Mouse (Mus musculus): Measurements from ENCODE around the gene Abca4.
A peak's percentile ranks its signal among the peaks of the same experiment; 100 is the strongest.
"Not testable (repeated sequence)": the region's sequence is repeated elsewhere in the genome, so short reads cannot be mapped to it uniquely, and the experiment has no call there.

Gene Abca4

DNA sequence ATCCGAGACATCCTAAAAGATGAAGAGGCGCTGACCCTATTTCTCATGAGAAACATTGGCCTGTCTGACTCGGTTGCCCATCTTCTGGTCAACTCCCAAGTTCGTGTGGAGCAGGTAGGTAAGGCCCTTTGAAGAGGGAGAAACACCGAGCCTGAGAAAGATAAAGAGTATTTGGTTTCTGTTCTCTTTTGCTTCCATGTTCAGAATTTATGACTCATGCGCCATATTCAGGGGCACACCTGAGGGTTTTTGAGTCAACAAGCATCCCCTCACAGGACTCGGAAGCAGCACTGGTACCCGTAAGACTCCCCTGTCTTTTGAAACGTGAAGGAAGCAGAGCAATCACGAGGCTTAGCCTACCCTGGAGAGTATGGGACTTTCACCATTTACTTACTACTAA is 18.3 kb downstream of the Abca4 start:
- DNase-seq, result no peak

DNA sequence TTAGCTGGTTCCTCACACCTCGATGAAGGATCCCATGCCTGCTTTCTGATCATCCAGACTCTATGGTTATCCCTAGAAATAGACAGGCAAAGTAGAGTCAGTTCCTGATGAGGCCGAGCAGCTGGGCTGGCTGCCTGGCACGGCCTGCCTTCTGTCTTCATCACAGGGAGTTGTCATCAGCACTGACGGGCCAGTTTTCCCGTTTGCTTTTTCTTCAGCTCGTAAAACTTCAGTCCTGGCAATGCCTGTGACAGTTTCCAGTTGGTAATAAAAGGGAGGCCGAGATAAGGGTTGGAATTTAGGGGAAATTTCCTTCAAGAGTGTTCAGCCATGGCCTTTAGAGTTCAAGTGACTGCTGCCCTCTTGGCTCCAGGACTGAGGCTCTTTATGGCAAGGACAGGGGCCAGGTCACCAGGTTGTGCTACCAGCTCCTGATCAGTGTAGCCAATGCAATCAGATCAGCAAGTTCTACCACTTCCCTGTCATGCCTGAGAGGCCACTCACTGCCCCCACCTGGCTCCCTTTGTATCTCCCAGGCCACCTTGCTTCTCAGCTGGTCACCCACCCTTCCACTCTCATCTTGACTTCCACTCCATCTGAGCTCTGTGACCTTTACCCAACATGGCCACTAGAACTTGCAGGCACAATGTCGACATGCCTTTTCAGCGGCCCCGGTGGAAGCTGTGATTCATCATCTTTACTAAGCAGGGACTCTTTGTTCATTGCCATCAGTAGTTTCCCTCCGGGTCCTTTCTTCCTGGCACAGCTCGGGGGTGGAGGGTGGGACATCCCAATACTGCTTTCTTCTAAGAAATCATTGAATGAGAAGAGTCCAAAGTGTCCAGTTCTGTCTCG is 20.5 kb downstream of the Abca4 start:
- peak; percentile 69 for DNase-seq

DNA sequence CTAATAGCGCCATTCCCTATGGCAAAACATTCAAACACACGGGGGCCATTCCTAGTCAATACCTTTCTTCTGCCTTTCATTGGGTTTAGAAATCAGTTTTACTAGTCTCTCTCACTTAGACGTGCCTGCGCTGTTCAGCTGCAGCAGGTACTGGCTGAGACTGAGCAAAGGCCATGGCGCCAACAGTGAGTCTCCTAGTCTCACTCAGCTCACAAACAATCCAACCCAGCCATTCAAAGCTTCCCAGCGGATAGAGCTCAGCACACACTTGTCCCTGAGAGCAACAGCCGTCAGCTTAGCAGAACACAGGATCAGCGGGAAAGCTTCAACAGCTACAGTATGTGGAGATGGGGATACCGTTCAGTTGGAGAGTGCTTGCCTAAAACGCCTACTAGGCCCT is 27.5 kb downstream of the Abca4 start:
- DNase-seq, result no peak

DNA sequence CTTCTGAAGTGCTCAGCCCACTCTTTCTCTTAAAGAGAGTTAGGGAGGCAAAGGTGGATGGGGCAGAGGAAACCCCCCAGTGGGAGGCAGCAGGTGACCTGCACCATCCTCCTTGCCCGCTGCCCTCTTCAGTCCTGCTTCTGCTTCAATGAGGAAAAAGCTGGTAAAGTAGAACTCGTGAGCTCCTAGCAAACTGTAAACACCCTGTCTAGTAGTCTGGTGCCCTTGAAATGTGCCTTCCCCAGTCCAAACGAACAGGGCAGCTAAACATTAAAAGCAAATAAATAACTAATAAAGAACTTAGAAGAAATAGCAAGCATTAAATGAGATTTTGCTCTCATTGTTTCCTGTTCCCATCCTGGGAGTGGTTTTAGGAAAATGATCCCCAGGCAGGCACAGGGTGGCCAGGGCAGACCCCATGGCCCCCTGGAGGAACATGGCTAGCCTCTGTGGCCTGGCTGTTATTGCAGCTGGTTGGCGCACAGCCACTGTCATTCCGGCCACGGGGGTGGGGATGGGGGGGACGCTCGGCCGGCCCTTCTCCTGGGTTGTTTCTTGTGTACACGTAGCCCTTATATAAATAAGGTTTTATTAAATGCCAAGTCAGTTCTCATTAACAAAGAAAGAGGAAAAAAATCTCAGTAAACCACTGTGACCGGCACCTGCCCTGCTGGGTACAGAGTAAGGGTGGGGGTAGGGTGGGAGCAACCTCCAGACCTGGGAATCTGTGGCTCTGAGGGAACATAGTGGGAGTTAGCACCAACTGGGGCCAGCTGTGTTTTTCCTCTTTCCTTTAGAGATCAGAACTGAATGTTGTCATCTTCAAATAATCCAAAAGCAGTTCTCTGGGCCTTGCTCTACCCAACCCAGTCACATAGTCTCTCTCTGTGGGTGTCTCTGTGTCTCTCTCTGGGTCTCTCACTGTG is 28.7 kb downstream of the Abca4 start:
- DNase-seq, result no peak

DNA sequence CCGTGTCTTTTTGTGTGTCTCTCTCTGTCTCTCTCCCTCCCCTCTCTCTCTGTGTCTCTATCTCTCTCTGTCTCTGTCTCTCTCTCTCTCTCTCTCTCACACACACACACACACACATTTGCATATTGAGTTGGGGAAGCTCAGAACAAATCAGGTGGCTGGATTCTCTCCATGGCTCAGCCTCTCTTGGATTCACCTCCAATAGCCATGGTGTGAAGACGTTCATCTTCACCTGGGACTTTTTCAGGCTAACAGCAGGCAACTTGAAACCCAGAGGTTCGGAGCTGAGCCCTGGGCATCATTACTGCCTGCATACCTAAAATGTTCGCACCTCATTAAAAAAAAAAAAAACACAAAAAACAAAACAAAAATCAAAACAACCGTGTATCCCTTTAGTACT is 29.4 kb downstream of the Abca4 start:
- DNase-seq, result no peak

DNA sequence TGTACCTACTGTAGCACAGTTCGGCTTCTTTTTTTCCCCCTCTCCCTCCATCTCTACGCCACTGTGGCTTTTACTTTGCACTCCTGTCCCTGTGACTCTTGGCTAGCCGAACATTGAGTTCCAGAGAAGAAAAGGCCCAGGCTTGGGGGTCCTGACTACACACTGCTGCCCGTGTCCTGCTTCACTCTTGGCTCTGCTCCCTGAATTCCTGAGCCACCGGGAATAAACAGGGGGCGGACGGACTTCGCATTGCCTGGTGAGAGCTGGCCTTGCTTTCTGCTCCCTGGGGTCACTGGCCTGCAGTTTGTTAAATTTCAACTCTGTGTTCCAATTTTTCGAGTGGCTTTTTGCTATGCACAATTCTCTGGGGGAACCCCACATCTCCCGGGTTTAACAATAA is 30.1 kb downstream of the Abca4 start:
- DNase-seq, result no peak

DNA sequence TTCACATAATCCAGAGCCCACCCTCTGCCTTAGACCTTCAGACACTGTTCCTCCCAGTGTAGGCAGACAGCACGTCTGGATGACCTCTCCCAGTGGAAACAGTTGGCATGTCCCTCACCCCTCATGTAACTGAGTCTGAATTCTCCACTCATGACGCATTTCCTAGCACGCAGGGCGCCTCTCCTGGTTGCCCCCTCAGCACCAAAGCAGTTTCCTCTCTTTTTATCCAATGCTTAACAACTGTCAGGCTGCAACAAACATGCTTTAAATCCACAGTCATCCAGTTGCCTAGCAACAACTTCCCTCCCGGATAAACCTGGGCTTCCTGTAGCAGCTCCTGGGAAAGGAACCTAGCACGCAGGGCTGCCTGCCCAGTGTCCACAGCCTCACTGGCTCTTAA is 33.9 kb downstream of the Abca4 start:
- DNase-seq, result peak; percentile 89

DNA sequence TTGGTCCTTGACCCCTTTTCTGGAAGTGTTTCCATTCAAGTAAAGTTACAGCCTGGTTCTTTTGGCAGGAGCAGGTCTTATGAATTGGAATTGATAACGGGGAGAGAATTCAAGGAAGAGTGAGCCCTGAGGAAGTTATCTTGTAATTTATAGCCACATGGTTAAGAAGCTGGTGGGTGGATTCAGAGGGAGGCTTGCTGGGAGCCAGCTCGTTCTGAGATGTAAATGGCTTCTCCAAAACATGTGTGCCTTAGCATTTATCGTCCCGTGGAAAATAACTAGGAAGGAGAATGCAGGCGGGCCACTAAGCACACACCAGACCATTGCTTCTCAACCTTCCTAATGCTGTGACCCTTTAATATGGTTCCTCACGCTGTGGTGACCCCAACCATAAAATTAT is 34.9 kb downstream of the Abca4 start:
- no peak for DNase-seq

DNA sequence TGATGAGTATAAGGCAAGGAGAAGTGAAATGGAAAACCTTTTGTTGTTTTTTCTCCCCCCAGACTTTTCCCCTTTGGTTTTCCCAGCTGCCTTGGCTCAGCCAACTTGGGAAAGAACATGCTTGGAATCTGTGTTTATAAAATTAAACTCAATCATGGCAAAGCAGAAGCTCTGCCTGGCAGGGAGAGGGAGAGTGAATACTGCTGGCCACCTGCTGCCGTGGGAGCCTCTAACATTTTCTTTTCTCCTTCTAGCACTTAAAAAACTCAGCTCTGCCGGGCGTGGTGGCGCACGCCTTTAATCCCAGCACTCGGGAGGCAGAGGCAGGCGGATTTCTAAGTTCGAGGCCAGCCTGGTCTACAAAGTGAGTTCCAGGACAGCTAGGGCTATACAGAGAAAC is 37.4 kb downstream of the Abca4 start:
- DNase-seq, result not testable (repeated sequence)

DNA sequence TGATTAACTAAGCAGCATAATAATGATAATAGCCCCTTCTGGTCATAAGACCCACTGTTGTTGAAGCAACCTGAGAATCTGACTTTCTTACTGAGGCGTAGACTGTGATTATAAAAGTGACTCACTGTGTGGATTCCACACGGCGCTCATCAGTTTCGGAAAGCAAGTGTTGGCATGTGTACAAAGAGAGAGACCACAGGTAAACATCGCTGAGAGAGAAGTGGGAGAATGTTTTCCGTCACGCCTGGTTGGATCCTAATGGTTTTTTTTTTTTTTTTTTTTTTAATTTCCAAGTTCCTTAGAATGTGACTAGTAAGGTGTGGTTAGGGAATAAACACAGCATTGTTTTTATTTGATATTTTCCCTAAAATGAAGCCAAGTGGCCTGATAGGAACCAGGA is 38.1 kb downstream of the Abca4 start:
- no peak for DNase-seq

DNA sequence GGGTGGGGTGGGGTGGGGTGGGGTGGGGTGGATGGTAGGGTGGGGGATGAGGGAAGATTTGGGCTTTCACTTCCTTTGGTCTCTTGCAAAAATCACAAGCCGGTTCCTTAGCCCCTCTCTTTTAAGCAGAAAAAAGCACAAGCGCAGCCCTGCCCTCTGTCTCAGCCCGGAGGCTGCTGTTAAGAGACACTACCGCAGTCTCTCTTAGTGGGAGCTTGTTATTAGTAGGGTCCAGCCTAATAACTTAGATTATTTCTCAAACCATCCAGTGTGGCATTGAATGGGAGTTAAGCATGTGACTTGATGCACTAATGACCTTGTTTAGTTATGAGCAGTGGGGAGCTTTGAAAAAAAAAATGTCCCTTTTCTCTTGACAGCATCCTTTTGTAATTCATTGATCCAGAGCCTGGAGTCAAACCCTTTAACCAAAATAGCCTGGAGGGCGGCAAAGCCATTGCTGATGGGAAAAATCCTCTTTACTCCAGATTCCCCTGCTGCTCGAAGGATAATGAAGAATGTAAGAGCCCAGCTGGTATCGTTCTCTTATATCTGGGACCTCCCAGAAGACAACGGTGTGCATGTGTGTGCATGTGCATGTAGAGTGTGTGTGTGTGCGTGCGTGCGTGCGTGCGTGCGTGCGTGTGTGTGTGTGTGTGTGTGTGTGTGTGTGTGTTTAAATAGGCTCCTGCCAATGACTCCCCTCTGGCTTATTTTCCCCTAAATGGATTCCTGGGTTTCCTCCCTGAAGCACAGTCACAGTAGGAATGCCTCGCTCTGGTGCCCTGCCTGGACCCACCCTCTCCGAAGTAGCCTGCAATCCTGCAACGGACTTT is 41.1 kb downstream of the Abca4 start:
- no peak for DNase-seq

DNA sequence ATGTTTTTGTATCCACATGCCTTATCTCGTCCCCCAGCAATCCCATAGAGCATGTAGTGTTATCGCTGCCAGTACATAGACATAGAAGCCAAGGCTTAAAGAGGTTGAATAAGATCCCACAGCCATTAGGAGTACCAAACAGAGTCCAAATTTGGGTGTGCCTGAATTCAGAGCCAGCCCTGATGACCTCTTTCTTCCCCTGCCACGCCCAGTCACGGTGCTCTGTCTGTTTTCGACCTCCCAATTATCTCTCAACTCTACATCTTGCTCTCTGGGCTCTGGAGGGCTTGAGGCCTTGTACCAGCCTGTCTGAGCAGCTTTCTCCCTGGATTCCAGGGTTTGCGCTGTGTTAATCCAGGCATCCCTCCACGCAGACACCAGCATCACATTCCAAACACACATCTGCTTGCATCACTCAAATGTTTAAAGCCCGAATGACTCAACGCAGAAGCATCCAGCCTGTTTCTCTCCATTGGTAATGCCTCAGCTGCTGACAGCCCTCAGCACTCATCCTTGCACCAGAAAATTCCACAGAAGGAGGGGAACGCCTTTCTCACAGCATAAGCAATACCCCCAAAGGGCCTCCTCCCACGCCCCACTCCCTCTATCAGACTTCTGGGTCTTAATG is 43.9 kb downstream of the Abca4 start:
- DNase-seq, result peak; percentile 60

DNA sequence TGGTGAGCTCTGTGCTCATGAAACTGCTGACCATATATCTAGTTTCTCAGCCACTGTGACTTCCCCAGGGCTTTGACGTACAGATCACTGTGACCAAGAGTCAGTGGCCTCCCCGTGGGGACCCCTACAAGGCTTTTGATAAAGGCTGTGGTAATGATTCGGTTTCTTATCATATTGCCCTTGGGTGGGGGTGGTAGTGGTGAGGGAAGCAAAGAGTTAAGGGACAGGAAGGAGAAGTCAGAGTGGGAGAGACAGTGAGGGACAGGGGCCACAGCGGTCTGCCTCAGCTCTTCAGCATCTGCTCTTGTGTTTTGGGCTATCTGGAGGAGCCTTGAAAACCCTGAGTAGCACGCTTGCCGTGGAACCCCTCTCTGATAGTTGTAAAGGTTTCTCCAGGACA is 46.1 kb downstream of the Abca4 start:
- DNase-seq, result no peak

DNA sequence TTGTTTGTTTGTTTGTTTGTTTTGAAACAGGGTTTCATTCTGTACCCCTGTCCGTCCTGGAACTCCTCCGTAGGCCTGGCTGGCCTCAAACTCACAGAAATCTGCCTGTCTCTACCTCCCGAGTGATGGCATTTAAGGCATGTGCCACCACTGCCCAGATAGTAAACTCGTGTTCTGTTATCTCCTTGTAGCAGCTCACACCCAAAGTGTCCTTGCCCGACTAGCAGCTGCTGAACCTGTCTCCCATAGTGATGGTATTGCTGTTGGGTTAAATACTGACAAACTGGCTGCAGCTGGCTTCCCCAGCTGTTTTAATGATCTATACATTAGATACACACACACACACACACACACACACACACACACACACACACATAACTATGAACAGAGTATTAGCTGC is 55.5 kb downstream of the Abca4 start:
- DNase-seq, result no peak

DNA sequence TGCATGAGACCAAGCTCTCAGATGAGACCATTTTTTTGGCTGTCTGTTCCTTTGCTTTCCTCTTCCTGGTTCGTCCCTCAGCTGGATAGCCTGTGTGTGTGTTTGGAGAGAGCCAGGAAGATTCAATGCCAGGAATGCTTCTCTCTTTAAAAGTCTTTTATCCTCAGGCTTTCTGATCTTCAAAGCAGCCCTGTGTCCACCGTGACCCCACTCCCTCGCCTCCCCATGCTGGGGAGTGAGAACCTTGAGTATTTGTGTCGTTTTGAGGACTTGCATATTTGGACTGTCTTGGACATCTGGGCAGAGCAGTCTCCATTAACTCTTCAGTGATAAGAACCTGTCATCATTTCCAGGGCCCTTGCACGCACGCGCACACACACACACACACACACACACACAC is 57.8 kb downstream of the Abca4 start:
- DNase-seq, result no peak

DNA sequence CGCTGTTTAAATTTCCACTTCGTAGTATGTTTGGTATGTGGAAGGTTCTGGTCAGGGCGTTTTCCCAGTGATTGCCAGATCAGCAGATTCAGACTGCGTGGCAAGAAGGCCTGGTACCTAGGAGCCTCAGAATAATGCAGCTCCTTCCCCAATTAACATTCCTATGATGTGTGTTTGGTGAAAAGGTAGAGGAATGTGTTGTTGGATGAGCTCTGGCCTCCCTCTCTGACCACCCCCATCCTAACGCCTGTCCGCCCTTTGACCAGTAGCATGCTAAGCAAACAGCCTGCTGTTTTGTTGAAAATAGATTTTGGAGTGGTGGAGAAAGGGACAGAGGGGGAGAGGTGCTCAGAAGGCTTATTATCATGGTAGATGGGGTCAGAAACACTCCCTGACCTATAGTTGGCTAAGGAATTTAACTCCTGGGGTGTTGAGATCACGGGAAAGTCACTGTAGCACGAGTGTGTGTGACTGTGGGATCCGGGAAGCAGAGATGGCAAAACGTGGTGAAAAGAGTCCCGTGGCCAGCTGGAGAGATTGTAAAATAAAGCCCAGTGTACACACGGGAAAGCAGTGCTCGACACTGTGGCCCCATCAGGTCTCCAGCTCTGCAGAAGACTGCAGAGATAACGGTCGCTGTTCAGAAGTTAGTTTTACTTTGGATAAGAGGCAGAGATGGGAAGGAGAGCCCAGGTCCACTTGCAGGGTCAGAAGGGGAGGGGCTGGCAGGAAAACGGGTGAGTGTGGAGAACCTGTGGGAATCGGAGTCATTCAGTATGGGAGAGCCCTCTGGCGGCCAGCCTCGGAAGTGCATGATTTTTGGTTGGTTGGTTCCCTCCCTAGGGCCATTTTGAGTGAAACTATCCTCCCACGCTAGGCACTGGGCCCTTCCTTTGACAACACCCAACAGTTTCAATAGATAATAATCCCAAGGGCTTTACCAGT is 59.9 kb downstream of the Abca4 start:
- peak; percentile 95 for DNase-seq

DNA sequence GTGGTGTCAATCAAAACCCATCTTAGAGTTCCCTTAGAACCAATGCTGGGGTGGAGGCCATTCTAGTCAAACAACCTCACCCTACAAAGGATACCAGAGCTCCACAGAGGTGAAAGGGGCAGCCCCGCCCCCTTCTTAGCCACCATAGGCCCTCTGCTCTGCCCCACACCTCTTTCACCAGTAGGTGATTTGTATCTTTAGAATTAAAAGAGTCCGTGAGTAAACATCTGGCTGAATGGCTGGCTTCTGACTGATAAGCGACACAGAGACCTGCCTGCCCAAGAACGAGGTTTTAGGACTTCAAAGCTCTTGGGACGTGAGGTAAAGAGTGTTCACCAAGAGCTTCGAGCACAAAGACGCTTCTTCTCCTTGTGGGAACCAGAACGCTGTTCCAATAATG is 62.7 kb downstream of the Abca4 start:
- no peak for DNase-seq

DNA sequence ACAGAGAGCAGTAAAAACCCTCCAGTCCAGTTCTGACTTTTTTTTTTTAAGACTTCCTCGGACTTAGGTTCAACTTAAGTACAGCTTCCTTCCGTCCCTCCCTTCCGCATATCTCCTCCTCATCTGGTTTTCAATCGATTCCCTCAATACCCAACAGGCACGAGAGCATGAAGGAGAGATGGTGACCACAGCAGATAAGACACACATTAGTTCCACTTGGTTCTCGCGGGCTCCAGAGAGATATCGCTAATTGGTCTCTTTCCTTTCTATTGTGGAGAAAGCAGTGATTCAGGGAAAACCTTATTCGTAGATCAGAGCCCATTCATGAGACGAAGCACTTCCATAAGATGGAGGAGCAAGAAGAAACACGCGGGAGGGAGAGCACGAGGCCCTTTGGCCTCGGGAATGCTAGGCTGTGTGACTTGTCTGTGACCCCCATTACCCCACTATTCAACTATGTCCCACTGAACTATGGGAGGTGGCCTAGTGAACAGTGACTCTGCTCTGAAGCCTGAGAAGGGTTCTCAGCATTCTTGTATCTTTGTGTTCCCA is 63.5 kb downstream of the Abca4 start:
- no peak for DNase-seq

DNA sequence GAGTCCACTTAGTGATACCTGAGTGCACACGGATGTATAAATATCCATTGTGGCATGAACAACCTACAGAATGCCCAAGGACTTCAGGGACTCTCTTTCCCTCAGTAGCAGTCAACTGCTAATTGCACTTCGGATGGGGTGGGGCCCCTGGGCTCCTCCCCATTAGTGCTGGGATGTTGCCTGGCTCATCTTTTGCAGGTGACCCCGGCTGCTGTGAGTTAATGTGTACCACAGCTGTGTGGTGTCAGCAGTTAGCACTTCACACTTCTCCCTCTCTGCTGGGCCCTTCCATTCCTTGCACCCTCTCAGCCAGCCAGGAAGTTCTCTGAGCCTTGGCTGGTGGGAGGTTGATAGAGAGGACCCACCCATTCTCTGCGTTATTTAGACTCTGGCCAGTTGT is 65.2 kb downstream of the Abca4 start:
- no peak for DNase-seq

DNA sequence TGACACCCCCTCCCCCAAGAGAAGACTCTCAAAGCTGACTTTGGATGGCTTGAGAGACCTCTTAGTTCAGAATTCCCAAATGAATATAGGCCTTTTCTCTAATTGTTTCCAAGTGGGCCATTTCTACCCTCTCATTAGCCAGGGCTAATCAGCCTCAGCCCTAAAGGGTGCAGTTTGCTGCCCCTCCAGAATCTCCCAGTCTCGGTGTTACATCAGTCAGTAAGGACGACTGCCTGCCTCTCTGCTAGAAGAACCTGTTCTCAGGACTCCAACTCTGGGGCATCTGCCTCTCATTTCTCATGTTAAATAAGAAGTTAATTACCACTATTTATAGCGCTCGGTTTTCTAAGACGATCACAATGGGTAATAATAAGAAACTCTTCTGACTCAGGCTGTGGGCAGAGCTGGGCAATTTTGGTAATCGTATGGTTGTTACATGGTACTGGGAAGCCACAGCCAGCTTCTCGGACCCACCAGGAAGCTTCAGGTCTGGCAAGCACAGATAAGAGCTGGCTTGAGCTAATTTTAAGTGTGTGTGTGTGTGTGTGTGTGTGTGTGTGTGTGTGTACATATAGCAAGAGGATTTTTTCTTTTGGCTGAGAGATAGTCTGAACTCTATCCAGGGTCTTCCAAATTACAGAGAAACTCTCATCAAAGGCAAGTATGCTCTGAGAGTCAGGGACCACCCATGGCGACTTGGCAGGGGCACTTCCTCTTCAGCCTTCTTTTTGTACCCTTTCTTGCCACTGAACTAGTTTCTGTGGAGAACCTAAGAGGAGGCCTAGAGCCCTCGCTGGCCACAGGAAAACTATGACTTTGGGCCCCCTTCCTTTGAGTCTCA is 67.1 kb downstream of the Abca4 start:
- DNase-seq, result no peak

Measured in lung, postnatal 36 days (tissue).